Mouse (Mus musculus) MN1 (cell line): ENCODE measurements around the gene Pdzd2.
"Not testable (repeated sequence)": the region's sequence is repeated elsewhere in the genome, so short reads cannot be mapped to it uniquely, and the experiment has no call there.

Experiments
- DNase-seq: peaks from one replicate; pipeline ENCODE4 v3.0.0-alpha.2; 2016; ENCODE audit warnings: low spot score

Gene Pdzd2

GRCm38 (mm10) chr15:12374916-12375315 lies 364.8 kb downstream of the Pdzd2 start:
- DNase-seq = no peak

GRCm38 (mm10) chr15:12373918-12374317 lies 365.8 kb downstream of the Pdzd2 start:
- DNase-seq = no peak

- no peak for DNase-seq
These were observed 366.2 kb downstream of the Pdzd2 start for GRCm38 (mm10) chr15:12373496-12373895.

- DNase-seq = peak; percentile 80
These were observed 368.5 kb downstream of the Pdzd2 start for GRCm38 (mm10) chr15:12371183-12371582.

GRCm38 (mm10) chr15:12370096-12370495 lies 369.6 kb downstream of the Pdzd2 start:
- no peak for DNase-seq

GRCm38 (mm10) chr15:12368850-12369249 lies 370.9 kb downstream of the Pdzd2 start:
- no peak for DNase-seq

GRCm38 (mm10) chr15:12368357-12368756 lies 371.4 kb downstream of the Pdzd2 start:
- DNase-seq = no peak

GRCm38 (mm10) chr15:12367306-12368080 lies 372.2 kb downstream of the Pdzd2 start:
- DNase-seq = no peak

- not testable (repeated sequence) for DNase-seq
These were observed 373.0 kb downstream of the Pdzd2 start for GRCm38 (mm10) chr15:12366580-12367305.

- DNase-seq = peak; percentile 85
These were observed 373.7 kb downstream of the Pdzd2 start for GRCm38 (mm10) chr15:12366072-12366469.

GRCm38 (mm10) chr15:12365416-12366071 lies 374.2 kb downstream of the Pdzd2 start:
- no peak for DNase-seq

GRCm38 (mm10) chr15:12364096-12364495 lies 375.6 kb downstream of the Pdzd2 start:
- DNase-seq = no peak

- DNase-seq = no peak
These were observed 377.1 kb downstream of the Pdzd2 start for GRCm38 (mm10) chr15:12362701-12363040.

GRCm38 (mm10) chr15:12362001-12362700 lies 377.6 kb downstream of the Pdzd2 start:
- no peak for DNase-seq

- no peak for DNase-seq
These were observed 379.1 kb downstream of the Pdzd2 start for GRCm38 (mm10) chr15:12360519-12361212.

- no peak for DNase-seq
These were observed 381.3 kb downstream of the Pdzd2 start for GRCm38 (mm10) chr15:12358384-12358783.

- no peak for DNase-seq
These were observed 382.3 kb downstream of the Pdzd2 start for GRCm38 (mm10) chr15:12357459-12357858.

- no peak for DNase-seq
These were observed 383.8 kb downstream of the Pdzd2 start for GRCm38 (mm10) chr15:12355907-12356306.

GRCm38 (mm10) chr15:12355261-12355660 lies 384.5 kb downstream of the Pdzd2 start:
- DNase-seq = no peak

- DNase-seq = no peak
These were observed 385.4 kb downstream of the Pdzd2 start for GRCm38 (mm10) chr15:12354281-12354810.

- no peak for DNase-seq
These were observed 388.3 kb downstream of the Pdzd2 start for GRCm38 (mm10) chr15:12351470-12351869.
